Mouse (Mus musculus) stomach, postnatal 0 days (tissue): ENCODE results near the gene Dph1.

ENCODE experiments used
- CTCF ChIP-seq: IDR thresholded peaks from 2 replicates; pipeline ENCODE4 v1.5.1; 2016; ENCODE audit warnings: antibody characterized with exemption, low read depth, mild to moderate bottlenecking, moderate library complexity
- EP300 ChIP-seq: optimal IDR thresholded peaks from 2 replicates; pipeline ENCODE3; 2016; ENCODE audit warnings: antibody characterized with exemption

DNA sequence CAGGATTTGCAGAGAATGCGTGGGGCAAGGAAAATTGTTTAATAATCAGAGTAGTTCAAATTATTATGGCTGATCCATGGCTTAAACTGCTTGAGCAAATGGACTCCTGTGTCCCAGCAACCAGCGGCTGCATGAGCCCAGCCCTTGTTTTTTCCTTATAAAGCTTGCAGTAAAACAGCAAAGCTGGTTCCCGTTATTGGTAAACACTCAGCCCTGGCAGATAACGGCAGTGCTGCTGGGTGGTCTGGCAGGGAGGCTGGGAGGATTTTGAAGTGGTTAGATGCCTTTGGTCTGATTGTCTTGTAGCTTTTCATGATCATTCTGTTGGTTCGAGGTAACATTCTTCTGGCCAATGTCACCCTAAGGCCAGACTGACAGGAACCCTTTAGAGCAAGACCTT is 34.6 kb downstream of the Dph1 start:
- TF ChIP-seq CTCF (no peak), EP300 (no peak)
